Mouse (Mus musculus) frontal cortex, adult 2 months (tissue): ENCODE measurements at regions not wholly inside any gene's neighbourhood (a gene's known extent, or its start where the extent isn't known, plus 50 kb on each side); places are given as distances from the start of the nearest gene placed in this dataset.

Source experiments
- DNase-seq, 2 experiments: peaks; one replicate each; pipeline ENCODE4 v3.0.0; 2022; ENCODE audit warnings: low spot score in 1 of 2; ENCODE audit errors: extremely low spot score in 1 of 2

DNA sequence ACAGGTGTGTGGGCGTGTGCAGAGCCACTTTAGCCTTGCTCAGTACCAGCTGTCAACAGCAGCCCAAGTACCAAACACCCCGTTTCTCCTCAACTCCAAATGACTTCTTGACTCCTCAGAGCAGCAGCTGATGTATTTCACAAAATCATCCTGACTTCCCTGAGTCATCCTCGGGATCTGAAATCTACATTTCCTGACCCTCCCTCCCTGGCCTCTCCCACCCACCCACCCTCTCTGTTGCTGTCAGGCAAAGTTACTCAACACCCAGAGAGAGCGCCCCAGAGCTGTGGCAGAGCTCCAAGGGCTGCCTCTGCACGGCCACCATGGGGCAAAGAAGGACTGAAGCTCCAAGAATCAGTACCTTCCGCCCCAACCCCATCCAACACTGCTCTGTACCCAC lies 83.5 kb upstream of the Cyp1b1 start:
- no peak for DNase-seq

DNA sequence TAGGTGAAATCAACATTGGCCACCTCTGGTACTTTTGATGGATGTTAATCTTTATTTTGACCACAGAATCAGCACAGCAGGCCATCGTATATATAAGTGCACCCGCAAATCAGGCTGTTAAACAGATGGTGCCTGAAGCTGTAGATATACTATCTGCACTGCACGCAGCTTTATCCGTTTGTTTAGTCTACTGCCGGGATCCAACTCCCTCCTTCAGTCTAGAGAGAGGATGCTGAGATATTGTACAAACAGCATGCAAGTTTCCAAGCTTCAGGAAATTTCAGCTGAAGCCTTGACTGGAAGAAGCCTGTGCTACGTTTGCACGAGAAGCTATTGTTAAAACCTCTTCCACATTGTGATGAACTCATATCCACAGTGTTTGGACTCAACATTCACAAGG lies 75.3 kb upstream of the Cyp1b1 start:
- DNase-seq, result peak in 1 of 2 experiments; percentile 4

DNA sequence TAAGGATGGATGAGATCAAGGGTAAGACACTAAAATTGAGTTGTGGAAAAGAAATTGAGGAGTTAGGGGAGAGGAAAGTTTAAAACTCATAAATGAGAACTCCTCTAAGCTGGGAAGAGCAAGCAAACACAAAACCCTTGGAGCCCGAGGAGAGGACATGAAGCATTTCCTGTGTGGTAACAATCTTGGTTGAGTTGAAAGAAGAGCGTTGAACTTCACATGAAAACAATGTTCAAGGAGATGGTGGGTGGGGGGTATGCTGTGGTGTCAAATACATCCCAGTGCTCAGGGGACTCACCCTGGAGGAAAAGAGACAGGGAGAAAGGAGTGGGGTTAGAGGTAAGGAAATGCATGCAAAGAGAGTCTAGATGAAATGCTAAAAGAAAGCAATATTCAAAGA lies 72.3 kb upstream of the Cyp1b1 start:
- no peak for DNase-seq

DNA sequence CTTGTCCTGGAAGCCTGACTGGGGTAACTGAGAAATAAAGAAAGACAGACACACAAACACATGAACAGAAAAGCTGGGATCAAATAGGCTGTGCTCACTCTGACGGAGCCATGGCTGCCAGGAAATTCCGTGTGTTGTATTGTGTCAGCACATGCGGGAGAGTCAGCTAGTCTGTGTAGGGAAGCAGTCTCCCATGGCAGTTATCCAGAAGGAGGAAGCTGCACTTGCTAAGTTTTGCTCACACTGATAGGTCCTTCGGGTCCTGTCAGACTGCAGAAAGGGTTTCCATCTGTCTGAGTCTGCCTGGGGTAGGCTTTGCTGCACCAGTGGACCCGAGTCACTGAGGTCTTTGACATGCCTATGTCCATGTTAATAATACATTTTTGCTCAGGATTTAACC lies 71.8 kb upstream of the Cyp1b1 start:
- DNase-seq, result no peak

DNA sequence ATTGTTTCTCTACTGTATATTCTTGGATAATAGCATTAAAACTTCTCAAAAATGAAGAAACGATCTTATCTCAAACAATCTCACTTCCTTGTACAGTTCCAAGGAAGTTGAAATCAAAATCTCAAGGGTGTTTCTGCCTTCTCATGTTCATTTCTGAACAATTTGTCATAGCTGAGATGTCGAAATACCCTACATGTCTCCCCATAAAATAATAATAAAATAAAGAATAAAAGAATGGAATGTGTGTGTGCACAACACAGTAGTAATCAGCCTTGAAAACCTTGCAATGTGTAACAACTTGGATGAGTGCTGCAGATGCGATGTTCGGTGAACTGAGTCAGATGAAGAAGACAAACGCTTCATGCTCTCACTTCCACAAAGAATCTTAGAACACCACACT lies 71.4 kb upstream of the Cyp1b1 start:
- no peak for DNase-seq

DNA sequence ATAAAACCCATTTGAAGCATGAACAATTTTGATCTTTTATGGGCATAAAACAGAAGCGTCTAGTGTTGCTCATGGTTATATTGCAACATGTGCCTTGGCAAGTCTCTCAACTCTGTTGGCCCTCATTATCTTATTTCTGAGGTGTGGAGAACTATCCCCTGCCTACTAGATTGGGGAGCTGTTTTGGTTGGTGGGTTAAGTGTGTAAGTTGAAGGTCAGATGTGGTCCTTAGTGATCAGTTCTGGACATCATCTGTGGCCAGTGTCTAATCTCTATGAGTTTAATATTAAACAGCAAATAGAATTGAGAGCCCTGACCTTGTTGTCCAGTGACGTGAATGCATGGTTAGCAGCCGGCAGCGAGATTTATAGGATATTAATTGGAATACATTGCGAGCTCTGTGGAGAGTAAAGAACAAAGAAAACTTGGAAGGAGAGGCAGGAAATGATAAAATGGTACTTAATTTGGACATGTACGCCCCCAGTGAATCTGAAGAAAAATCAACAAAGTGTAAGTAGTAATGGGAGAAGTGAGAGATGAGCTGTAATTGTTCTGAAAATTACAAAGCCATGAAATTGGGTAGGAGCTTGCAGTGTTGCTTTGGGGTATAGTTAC lies 69.5 kb upstream of the Cyp1b1 start:
- no peak for DNase-seq

DNA sequence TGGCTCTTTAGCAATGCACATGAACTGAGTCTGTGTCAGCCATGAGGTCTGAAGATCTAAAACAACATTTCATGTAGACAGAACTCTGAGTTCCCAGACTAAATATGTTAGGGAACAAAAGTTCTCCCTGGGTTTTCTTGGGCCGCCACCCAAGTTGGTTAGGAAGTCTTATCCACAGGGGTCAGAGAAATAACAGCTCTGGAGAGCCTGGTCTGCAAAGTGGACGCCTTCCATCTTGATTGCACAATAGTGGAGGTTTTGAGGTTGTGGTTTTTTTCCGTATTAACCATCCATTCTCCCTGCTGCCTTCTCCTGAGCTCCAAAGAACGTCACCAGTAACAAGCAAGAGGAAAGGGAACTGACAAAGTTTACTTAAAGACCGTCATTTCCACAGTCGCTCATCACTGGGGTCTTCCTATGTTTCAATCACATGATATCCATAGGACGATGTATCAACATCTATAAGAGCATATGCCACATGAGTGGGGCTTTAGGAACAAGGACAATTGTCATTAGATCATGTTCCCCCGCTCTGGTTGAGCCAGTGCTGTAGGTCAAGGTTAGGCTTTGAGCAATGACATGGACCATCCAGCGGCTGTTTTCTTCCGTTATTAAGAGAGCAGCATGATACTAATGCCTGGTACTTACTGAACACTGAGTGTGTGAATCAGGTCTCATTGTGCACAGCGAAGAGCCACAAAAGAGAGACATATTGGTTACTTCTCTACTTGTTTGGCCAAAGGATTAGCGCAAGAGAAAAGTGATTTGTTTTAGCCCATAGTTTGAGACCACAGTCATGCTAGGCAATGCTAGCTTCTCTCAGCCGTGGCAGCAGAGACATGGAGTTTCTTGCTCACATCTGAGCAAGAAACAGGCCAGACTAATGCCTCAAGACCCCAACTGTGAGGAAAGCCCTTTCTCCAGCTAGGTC lies 67.1 kb upstream of the Cyp1b1 start:
- no peak for DNase-seq

DNA sequence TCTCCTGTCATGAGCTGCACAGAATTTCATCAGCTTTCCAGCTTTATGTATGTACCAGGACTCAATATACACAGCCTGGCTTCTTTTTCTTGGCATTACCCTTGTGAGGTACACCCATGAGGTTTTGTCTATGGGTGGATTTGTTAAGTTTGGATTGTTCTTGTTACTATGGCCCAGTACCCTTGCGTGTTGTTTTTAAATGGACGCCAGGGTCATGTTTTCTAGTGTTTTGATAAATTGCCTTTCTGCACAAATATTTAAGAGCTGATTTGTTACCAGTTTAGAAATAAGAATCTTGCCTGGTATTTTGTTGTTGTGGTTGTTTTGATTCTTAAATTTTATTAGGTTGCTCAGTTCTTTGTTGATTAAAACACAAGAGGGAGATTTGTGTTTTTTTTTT lies 66.4 kb upstream of the Cyp1b1 start:
- DNase-seq, result no peak

DNA sequence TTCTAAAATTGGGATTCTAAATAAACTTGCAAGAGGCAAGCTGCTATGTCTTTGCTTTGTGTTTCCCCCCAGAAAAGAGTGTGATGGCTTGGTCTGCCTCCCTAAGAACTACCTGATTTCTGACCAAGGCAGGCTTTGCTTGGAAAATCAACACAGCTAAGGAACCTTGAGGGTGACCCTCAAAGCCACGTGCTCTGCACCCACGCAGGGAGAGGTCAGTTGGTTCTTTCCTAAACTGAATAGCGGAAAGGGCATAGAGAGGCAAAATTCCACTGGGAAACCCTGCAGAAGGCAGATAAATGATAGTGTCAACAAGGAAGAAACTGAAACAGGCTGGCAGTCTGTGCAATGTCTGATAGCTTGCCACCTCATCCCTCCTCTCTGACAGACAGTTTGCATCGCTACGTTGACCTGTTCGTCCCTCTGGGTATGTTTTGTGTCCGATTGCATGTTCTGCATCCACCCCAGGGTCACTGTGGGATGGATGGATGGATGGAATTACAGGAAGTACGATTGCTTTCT lies 63.1 kb upstream of the Cyp1b1 start:
- DNase-seq, result no peak

DNA sequence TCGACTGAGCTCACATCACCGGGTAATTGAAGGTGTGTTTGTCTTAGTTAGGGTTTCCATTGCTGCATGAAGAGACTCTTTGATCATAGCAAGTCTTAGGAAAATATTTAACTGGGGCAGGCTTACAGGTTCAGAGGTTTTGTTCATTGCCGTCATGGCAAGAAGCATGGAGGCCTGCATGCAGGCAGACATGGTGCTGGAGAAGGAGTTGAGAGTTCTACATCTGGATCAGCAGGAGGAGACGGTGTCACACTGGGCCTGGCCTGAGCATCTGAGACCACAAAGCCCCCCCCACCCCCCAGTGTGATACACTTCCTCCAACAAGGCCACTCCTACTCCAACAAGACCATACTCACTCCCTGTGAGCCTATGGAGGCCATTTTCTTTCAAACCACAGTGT lies 61.3 kb upstream of the Cyp1b1 start:
- DNase-seq, result no peak

DNA sequence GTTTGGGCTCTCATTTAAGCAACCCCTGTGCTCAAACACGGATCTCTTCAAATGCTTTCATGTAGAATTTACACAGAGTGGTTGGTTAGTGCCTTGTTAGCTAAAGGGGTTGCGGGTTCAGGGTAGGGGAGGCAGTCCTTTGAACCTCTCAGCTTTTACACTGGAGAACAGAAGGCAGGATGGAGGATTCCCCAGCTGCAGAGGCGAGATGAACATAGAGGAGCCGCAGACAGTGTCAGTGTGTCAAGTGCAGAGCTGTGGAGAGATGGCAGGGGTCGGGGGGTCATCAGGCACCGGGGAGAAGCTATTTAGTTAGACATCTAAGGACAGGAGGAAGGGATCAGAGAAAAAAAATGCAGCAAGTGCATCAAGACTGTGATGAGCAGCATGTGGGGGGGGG lies 60.4 kb upstream of the Cyp1b1 start:
- DNase-seq, result no peak

DNA sequence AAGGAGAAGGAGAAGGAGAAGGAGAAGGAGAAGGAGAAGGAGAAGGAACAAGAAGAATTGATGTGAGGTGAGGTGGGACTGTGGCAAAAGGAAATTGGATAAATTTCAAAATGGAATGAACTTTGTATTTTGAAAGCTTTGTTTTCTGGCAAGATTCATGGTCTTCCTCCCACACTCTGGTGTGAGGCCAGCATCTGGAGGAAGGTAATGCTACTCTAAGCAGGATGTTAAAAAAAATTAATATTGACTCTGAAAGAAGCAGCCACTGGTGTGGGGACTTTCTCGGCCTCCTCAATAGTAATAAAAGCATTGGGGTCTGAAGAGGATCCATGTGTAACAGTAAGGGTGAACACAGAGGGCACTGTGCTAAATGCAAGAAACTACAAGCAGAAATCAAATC lies 59.4 kb upstream of the Cyp1b1 start:
- no peak for DNase-seq

DNA sequence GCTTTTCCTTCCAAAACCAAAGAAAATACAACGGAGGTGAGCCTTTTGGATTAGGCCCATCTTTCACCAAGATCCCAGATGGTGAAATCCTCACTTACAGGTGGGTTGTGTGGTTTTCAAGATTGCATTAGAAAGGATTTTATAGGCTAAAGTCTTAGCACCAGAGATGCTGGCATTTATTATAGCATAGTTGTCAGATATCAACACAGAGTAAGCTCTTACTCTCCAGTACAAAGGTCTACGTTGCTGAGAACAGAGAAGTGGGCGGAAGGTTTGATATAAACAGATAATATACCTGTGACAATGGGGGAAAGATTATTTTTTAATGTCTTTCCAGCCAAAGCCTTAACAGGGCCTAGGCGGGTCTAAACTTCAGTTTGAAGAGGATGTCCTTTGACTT lies 57.4 kb upstream of the Cyp1b1 start:
- no peak for DNase-seq

DNA sequence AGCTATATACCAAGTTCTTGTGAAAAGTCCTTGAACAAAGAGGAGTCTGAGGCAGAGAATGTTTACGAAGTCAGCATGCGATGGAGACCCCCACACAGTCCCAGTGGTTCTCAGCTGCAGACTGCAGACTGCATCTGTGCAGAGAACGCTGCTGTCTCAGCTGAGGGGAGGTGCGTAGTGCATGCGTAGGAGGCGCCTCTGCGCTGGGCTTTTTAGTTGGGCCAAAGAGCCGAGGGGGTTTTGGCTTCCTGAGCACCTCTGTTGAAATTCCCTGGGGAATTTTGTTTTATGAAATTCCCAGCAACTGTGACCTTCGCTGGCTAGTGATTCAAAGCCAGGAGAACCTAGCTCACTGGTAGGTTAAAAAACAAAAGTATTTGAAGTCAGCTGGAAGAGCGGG lies 56.9 kb upstream of the Cyp1b1 start:
- DNase-seq, result no peak

DNA sequence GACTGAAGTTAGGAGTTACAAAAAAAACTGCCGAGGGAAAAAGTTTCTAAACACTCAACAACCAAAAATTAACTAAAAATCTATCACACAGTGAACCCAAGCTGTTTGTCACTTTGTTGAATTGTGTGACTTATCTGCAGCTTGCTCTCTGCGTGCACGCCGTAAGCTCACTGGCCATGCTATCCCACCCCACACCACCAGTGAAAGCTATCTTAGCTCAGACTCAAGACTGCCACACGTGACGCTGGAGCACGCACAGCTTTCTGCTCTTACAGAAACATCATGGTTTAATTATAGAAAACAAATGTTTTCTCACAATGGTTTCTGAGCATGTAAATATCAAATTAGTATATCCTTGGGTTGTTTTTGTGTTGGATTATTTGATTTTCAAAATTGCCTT lies 56.0 kb upstream of the Cyp1b1 start:
- no peak for DNase-seq

DNA sequence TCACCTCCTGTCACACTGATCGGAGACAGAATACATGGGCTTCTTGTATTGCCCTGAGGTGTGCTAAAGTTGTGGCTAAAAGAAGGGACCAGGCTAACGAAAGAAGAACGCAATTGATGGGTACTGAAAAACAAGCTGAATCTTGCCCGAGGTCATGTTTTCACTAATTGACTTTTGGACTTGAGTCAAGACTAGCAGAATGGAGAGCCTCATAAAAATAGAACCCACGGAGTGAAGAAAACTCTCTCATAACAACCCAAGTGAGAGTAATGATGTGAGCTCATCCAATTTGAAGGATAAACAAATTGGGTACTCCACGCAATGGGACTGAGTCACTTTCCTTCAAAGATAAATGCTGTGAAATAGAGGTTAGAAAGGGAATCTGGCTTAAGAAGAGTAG lies 55.0 kb upstream of the Cyp1b1 start:
- no peak for DNase-seq

DNA sequence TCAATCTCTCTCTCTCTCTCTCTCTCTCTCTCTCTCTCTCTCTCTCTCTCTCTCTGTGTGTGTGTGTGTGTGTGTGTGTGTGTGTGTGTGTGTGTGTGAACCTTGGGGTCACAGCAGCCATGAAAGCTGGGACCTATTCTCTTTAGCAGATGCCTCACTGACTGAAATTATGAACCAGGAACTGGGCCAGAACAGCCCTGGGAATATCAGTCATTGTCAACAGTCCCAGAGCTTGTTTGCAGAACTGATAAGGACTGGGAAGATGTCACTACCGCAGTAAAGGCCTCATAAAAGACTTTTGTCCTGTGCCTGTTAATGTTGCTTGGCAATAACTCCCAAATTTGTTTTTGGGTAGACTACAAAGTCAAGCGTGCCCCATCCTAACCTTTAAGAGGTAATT lies 53.2 kb upstream of the Cyp1b1 start:
- no peak for DNase-seq

DNA sequence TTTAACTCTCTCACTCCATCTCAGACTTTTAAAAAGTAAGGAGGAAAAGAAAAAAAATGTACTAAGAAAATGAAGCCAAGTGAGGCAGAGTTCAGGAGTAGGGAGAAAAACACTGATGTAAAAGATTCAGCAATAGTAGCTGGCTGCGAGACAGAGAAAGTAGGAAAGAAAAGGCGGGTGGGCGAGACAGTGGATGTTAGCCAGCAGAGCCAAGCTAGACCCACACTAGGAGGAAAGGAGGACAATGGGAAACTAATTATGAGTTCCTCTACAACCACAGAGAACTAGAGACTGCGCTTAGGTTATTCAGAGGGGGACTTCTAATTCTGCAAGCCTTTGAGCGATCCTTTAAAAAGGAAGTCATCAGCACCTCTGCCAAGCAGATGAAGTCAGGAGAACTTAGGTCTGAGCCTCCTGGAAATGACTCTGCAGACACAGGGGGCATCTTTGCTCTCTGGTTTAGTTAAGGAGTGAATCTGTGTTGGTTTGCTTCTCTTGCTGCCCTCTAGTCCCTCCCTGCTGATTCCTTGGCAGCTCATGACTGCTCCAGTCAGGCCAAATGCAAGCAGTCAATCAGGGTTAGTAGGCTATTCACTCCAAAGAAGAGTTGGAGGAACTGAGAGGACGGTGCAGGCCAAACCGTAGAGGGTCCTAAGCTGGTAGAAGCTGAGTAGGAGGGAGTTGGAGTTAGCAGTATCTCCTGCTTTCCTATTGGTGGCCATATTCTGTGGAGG lies 50.4 kb upstream of the Cyp1b1 start:
- peak in 1 of 2 experiments; percentile 31 for DNase-seq
